ENCODE assay signal across 8 mouse cellular contexts in genomic region chr6:88446063-88447002, GRCm38 (mm10). TPM values are rescaled to one million over a fixed set of nuclear protein-coding genes. Genes with fewer than 3 reads are reported as not detected.
A peak's percentile ranks its signal among the peaks of the same experiment; 100 is the strongest.
DNase-seq lines count a peak whose midpoint lies in the region; ATAC-seq and TF ChIP-seq lines count a peak whose summit lies in the region.

TSS of gene Eefsec (minus strand) at chr6:88446539.

- peak within 1 kb of the TSS; percentile 84 for H3K27ac ChIP-seq in hindbrain, embryonic 13.5 days

- in situ Hi-C loops in Patski (cut with MboI; ENCODE audit: low pct_unique_long_range_greater_than_20kb), result no loop called here

- POLR2A ChIA-PET in Patski (lab: Charles Lee), result no interaction called here

- H3K4me3 ChIP-seq in hindbrain, embryonic 13.5 days, result peak within 1 kb of the TSS; percentile 87

- no peaks in the 10 kb centered on the region for H3K36me3 ChIP-seq in hindbrain, embryonic 13.5 days

- H3K9me3 ChIP-seq in hindbrain, embryonic 13.5 days, result no peaks in the 10 kb centered on the region

- under 1% methylated on average over 65 of the region's 72 CpGs for WGBS in hindbrain, embryonic 13.5 days

- peak within 1 kb of the TSS; percentile 68 for H3K4me2 ChIP-seq in hindbrain, embryonic 13.5 days

- peak within 1 kb of the TSS; percentile 93 for H3K9ac ChIP-seq in hindbrain, embryonic 13.5 days

- peak; percentile 12 for DNase-seq in Patski (ENCODE audit: low read depth, low spot score)
- peak; percentile 92 to 93 for DNase-seq in cerebellum, postnatal 14 days
- DNase-seq in frontal cortex, postnatal 25 days (ENCODE audit: low spot score in 2 of 2), result peak; percentile 71 to 72
- DNase-seq in layer of hippocampus, postnatal 25 days (ENCODE audit: extremely low spot score in 1 of 2, low spot score in 1 of 2), result peak; percentile 76 to 82
- DNase-seq in lung, postnatal 14 days, result peak; percentile 83
- DNase-seq in ovary, postnatal 36 days (ENCODE audit: low spot score), result peak; percentile 85
- peak; percentile 92 for DNase-seq in thymus, postnatal 14 days

- TF ChIP-seq CTCF in Patski (IDR thresholded peaks at IDR 0.05), result no peak

- peaks cover 26% of the 10 kb centered on the region for H3K4me1 ChIP-seq in hindbrain, embryonic 13.5 days (replicated peaks)

- H3K27me3 ChIP-seq in Patski, result peaks cover 3% of the 10 kb centered on the region
- H3K27me3 ChIP-seq in hindbrain, embryonic 13.5 days, result 0 out of 2 replicates have a peak, but pooled peaks cover 11% of the 10 kb centered on the region

- ATAC-seq in Patski, result peak; percentile 53
- peak; percentile 93 for ATAC-seq in hindbrain, embryonic 13.5 days (ENCODE audit: low FRiP score)

- CTCF ChIA-PET in Patski (lab: Charles Lee), result interaction anchor here (0.7 kb wide), 1 partner anchor 372 kb away, joined by 3 read pairs; no protein-coding TSS in a partner anchor

RNA-seq across cellular contexts. Expression of gene Eefsec, which starts in this region (rescaled TPM):
- polyA plus RNA-seq in Patski (2021), result 14.9 TPM
- 25.2 and 27.4 TPM in 2 replicates for polyA plus RNA-seq in hindbrain, embryonic 13.5 days (2015; fragmentation: Nextera tagmentation; extraction: Ambion mirVana)
- total RNA-seq in layer of hippocampus, postnatal 25 days (2021), result 10 to 100 TPM; 23.0 to 23.2 TPM

Comparison
In these comparisons a context has a peak if more than half of its experiments do, and no peak if none do; other contexts are left out.
1. Peak in every context shown above with its lines: DNase-seq, ATAC-seq, H3K4me3 ChIP-seq and H3K27ac ChIP-seq.
2. DNase-seq: peak in every context shown above with its lines; median percentile 92 in cerebellum, postnatal 14 days; 92 in thymus, postnatal 14 days; 85 in ovary, postnatal 36 days; 83 in lung, postnatal 14 days; 79 in layer of hippocampus, postnatal 25 days; 72 in frontal cortex, postnatal 25 days; 12 in Patski.